Mouse (Mus musculus) small intestine, adult 2 months (tissue): ENCODE measurements around the gene Sox6. TPM values are rescaled to one million over a fixed set of nuclear protein-coding genes. Genes with fewer than 3 reads are reported as not detected.

ENCODE experiments used
- H3K27ac ChIP-seq: fragments of 200-500 bp; 2 replicates; pipeline ENCODE4 v1.5.1; 2012; ENCODE audit warnings: low read depth, low read length, control low read depth, inconsistent platforms; ENCODE audit not compliant: insufficient read depth
- H3K27me3 ChIP-seq: fragments of 200-500 bp; 2 replicates; pipeline ENCODE4 v1.6.1; 2012; ENCODE audit warnings: mild to moderate bottlenecking, moderate library complexity, low read length, inconsistent platforms; ENCODE audit not compliant: control insufficient read depth, insufficient read depth
- H3K36me3 ChIP-seq: fragments of 200-500 bp; 2 replicates; pipeline ENCODE4 v1.6.1; 2012; ENCODE audit warnings: mild to moderate bottlenecking, low read length, control low read depth, inconsistent platforms; ENCODE audit not compliant: control insufficient read depth, insufficient read depth
- H3K4me1 ChIP-seq: fragments of 200-500 bp; 2 replicates; pipeline ENCODE4 v1.6.1; 2012; ENCODE audit warnings: low read length, inconsistent platforms, mixed read lengths; ENCODE audit not compliant: control insufficient read depth, insufficient read depth, insufficient read length
- H3K4me3 ChIP-seq: fragments of 200-500 bp; 2 replicates; pipeline ENCODE4 v1.5.1; 2012; ENCODE audit warnings: low read depth, mild to moderate bottlenecking, control low read depth, inconsistent platforms, low read length, moderate library complexity
- CTCF ChIP-seq: fragments of 200-500 bp; IDR thresholded peaks from 2 replicates; pipeline ENCODE4 v1.5.1; 2012; ENCODE audit warnings: low read depth, mild to moderate bottlenecking, control low read depth, inconsistent platforms, low read length, moderate library complexity, mixed read lengths; ENCODE audit not compliant: insufficient replicate concordance, insufficient read length; ENCODE audit errors: extremely low read depth
- POLR2A ChIP-seq: fragments of 200-500 bp; IDR thresholded peaks from 2 replicates; pipeline ENCODE4 v1.6.1; 2012; ENCODE audit warnings: low read depth, mild to moderate bottlenecking, control low read depth, inconsistent platforms, low read length, moderate library complexity
- WGBS: fragments of 180-500 bp; shearing (Covaris S2); methylation state at CpG from one replicate; pipeline ENCODE4 v1.1.7; 2018; 5-methylcytosine and 5-hydroxymethylcytosine counted together
- polyA plus RNA-seq: library from polyadenylated mRNA; depleted of rRNA; stranded (reverse); fragments of >200 nt; gene quantifications from 2 replicates; pipeline ENCODE4 v1.2.3, GENCODE M21; 2012; rRNA removed

Sox6 gene
- polyA plus RNA-seq, 1 experiment: 17.6 TPM

GRCm38 (mm10) chr7:115450431-115451195 is 588.0 kb downstream of the Sox6 start:
- Histone ChIP-seq H3K36me3 (no peaks in the 10 kb centered on the region), H3K27me3 (no peaks in the 10 kb centered on the region), H3K27ac (no peak overlapping the region), H3K4me1 (peaks cover 2% of the 10 kb centered on the region; the same call in 1 of the 2 replicates), H3K4me3 (no peak overlapping the region)
- 82% methylated on average over 23 of the region's 23 CpGs for WGBS
- TF ChIP-seq CTCF: no peak
- TF ChIP-seq POLR2A: no peak

- H3K4me1 ChIP-seq: peaks cover 2% of the 10 kb centered on the region; the same call in 1 of the 2 replicates
- H3K27me3 ChIP-seq: no peaks in the 10 kb centered on the region
- H3K4me3 ChIP-seq: no peak overlapping the region
- TF ChIP-seq CTCF: no peak
- TF ChIP-seq POLR2A: no peak
- WGBS: 31% methylated on average over 8 of the region's 8 CpGs
- no peaks in the 10 kb centered on the region for H3K36me3 ChIP-seq
- H3K27ac ChIP-seq: no peak overlapping the region
Measured at GRCm38 (mm10) chr7:115448403-115449025, 590.1 kb downstream of the Sox6 start.

- no peak overlapping the region for H3K27ac ChIP-seq
- 85% methylated on average over 3 of the region's 3 CpGs for WGBS
- H3K27me3 ChIP-seq: no peaks in the 10 kb centered on the region
- no peak overlapping the region for H3K4me3 ChIP-seq
- TF ChIP-seq CTCF (no peak), POLR2A (no peak)
- H3K4me1 ChIP-seq: peaks cover 2% of the 10 kb centered on the region; the same call in 1 of the 2 replicates
- H3K36me3 ChIP-seq: no peaks in the 10 kb centered on the region
Measured at GRCm38 (mm10) chr7:115447091-115447490, 591.5 kb downstream of the Sox6 start.

GRCm38 (mm10) chr7:115446481-115447016 is 592.0 kb downstream of the Sox6 start:
- H3K27ac ChIP-seq: no peak overlapping the region
- H3K4me3 ChIP-seq: no peak overlapping the region
- H3K36me3 ChIP-seq: no peaks in the 10 kb centered on the region
- 40% methylated on average over 6 of the region's 6 CpGs for WGBS
- no peak for TF ChIP-seq CTCF
- TF ChIP-seq POLR2A: no peak
- peaks cover 2% of the 10 kb centered on the region; the same call in 1 of the 2 replicates for H3K4me1 ChIP-seq
- H3K27me3 ChIP-seq: no peaks in the 10 kb centered on the region

- no peak for TF ChIP-seq CTCF
- TF ChIP-seq POLR2A: no peak
- H3K4me3 ChIP-seq: no peak overlapping the region
- WGBS: 84% methylated on average over 7 of the region's 7 CpGs
- H3K27ac ChIP-seq: no peak overlapping the region
- H3K27me3 ChIP-seq: no peaks in the 10 kb centered on the region
- no peaks in the 10 kb centered on the region for H3K4me1 ChIP-seq
- no peaks in the 10 kb centered on the region for H3K36me3 ChIP-seq
Measured at GRCm38 (mm10) chr7:115426161-115426982, 612.2 kb downstream of the Sox6 start.

- Histone ChIP-seq H3K27me3 (no peaks in the 10 kb centered on the region), H3K36me3 (no peaks in the 10 kb centered on the region), H3K4me3 (no peak overlapping the region), H3K4me1 (no peaks in the 10 kb centered on the region), H3K27ac (no peak overlapping the region)
- 72% methylated on average over 7 of the region's 7 CpGs for WGBS
- TF ChIP-seq POLR2A: no peak
Measured at GRCm38 (mm10) chr7:115422828-115423227, 615.8 kb downstream of the Sox6 start.

- Histone ChIP-seq H3K27me3 (no peaks in the 10 kb centered on the region), H3K4me3 (no peak overlapping the region), H3K4me1 (no peaks in the 10 kb centered on the region), H3K27ac (no peak overlapping the region), H3K36me3 (no peaks in the 10 kb centered on the region)
- no peak for TF ChIP-seq CTCF
- 78% methylated on average over 12 of the region's 12 CpGs for WGBS
Measured at GRCm38 (mm10) chr7:115420960-115421359, 617.6 kb downstream of the Sox6 start.

Other genes with a start within 250 kb of the Sox6 start
- 7.1 and 18.4 TPM in 2 replicates for gene 1110004F10Rik, start 601 bp upstream of the Sox6 start, polyA plus RNA-seq
- gene Gm4353, start 45.8 kb upstream of the Sox6 start, polyA plus RNA-seq: 0.18 and 0.56 TPM in 2 replicates